Mouse (Mus musculus) lung, adult 2 months (tissue): ENCODE results near the gene Srsf10.

Source experiments
- CTCF ChIP-seq: fragments of 200-500 bp; IDR thresholded peaks from 2 replicates; pipeline ENCODE4 v1.5.1; 2011; ENCODE audit warnings: mild to moderate bottlenecking, low read length, control low read depth; ENCODE audit not compliant: insufficient read depth
- POLR2A ChIP-seq: fragments of 200-500 bp; IDR thresholded peaks from 2 replicates; pipeline ENCODE4 v1.6.1; 2011; ENCODE audit warnings: low read depth, mild to moderate bottlenecking, control low read depth, low read length, borderline replicate concordance; ENCODE audit errors: extremely low read depth

DNA sequence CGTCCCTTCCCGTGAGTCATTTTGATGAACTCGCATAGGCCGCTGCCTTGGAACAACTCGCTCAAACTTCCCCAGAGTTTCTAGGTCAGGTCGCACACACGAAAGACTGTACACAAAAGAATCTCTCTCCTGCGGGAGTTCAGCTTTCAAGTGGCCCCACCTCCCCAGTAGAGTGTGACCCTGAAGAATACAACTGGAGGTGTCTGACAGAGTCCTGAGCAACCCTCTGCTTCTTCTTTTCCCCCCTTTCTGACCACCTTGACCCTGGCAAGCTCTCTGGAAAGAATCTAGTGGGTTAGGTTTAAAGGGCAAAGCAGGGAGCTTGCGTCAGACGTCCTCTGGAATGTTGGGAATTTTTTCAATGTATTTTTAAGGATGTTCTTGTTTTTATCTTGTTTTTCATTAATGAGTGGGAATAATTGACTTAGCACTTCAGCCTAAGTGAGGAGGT lies 27.9 kb downstream of the Srsf10 start:
- no peak for TF ChIP-seq POLR2A
- no peak for TF ChIP-seq CTCF
